Mouse (Mus musculus) lung, embryonic 15.5 days (tissue): ENCODE data around the gene Lrp1. TPM values are rescaled to one million over a fixed set of nuclear protein-coding genes. Genes with fewer than 3 reads are reported as not detected.
A peak's percentile ranks its signal among the peaks of the same experiment; 100 is the strongest.

Experiments
- ATAC-seq: fragments of 200-750 bp; cut with Nextera tagmentation; 2 replicates; pipeline ENCODE4 v1.8.0; 2017; ENCODE audit warnings: moderate number of reproducible peaks, borderline replicate concordance; ENCODE audit not compliant: low FRiP score, low TSS enrichment; ENCODE audit errors: extremely low read depth
- H3K27ac ChIP-seq: fragments of 300-500 bp; sonication (generic); 2 replicates; pipeline ENCODE4 v1.5.1; 2015; ENCODE audit warnings: moderate library complexity, mild to moderate bottlenecking, inconsistent platforms
- H3K27me3 ChIP-seq: fragments of 300-500 bp; sonication (generic); 2 replicates; pipeline ENCODE4 v1.6.1; 2015; ENCODE audit warnings: inconsistent platforms
- H3K36me3 ChIP-seq: fragments of 300-500 bp; sonication (generic); 2 replicates; pipeline ENCODE4 v1.6.1; 2015; ENCODE audit warnings: inconsistent platforms
- H3K4me1 ChIP-seq: fragments of 300-500 bp; sonication (generic); 2 replicates; pipeline ENCODE4 v1.6.1; 2015; ENCODE audit warnings: inconsistent platforms
- H3K4me2 ChIP-seq: fragments of 300-500 bp; sonication (generic); 2 replicates; pipeline ENCODE4 v1.6.1; 2015; ENCODE audit warnings: inconsistent platforms, mild to moderate bottlenecking, moderate library complexity
- H3K4me3 ChIP-seq: fragments of 300-500 bp; sonication (generic); 2 replicates; pipeline ENCODE4 v1.5.1; 2015; ENCODE audit warnings: mild to moderate bottlenecking, inconsistent platforms
- H3K9ac ChIP-seq: fragments of 300-500 bp; sonication (generic); 2 replicates; pipeline ENCODE4 v1.6.1; 2015; ENCODE audit warnings: inconsistent platforms
- H3K9me3 ChIP-seq: fragments of 300-500 bp; sonication (generic); 2 replicates; pipeline ENCODE4 v1.6.1; 2016; ENCODE audit warnings: inconsistent platforms
- WGBS: fragments of 180-500 bp; shearing (Covaris S2); methylation state at CpG from one replicate; pipeline ENCODE4 v1.1.7; 2015; 5-methylcytosine and 5-hydroxymethylcytosine counted together
- polyA plus RNA-seq: library from polyadenylated mRNA; unstranded; fragments of >200 nt; fragmentation: Nextera tagmentation; extraction: Ambion mirVana; gene quantifications from 2 replicates; pipeline ENCODE4 v1.2.1, GENCODE M21; 2015

Gene Lrp1
- polyA plus RNA-seq, 1 experiment from 2014 or later = 72.6 TPM

DNA sequence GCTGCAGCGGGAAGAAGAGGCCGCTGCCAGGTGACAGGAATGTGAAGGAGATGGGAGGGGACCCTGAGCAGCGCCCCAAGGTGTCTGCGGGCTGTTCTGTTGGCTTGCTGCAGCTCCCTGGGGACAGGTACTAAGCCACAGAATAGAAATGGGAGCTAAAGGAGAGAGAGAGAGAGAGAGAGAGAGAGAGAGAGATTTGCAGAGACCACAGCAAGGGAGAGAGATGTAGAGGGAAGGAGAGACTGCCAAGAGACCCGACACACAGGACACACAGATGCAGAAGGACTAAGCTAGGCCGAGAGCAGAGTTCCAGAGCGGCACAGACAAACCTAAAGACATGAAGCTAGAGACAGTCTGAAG, 108.7 kb downstream of the Lrp1 start:
- no peak overlapping the region for H3K27ac ChIP-seq
- WGBS = 3% methylated on average over 7 of the region's 7 CpGs
- peaks cover 80% of the 10 kb centered on the region for H3K4me1 ChIP-seq
- peak overlapping the region; percentile 94 for H3K4me2 ChIP-seq
- H3K9me3 ChIP-seq = no peaks in the 10 kb centered on the region
- 0 out of 2 replicates have a peak overlapping the region, but pooled peaks have one; percentile 46 for H3K9ac ChIP-seq
- no peak for ATAC-seq
- H3K36me3 ChIP-seq = 0 out of 2 replicates have a peak, but pooled peaks cover under 1% of the 10 kb centered on the region
- peak overlapping the region; percentile 48 for H3K4me3 ChIP-seq
- H3K27me3 ChIP-seq = peaks cover 86% of the 10 kb centered on the region

DNA sequence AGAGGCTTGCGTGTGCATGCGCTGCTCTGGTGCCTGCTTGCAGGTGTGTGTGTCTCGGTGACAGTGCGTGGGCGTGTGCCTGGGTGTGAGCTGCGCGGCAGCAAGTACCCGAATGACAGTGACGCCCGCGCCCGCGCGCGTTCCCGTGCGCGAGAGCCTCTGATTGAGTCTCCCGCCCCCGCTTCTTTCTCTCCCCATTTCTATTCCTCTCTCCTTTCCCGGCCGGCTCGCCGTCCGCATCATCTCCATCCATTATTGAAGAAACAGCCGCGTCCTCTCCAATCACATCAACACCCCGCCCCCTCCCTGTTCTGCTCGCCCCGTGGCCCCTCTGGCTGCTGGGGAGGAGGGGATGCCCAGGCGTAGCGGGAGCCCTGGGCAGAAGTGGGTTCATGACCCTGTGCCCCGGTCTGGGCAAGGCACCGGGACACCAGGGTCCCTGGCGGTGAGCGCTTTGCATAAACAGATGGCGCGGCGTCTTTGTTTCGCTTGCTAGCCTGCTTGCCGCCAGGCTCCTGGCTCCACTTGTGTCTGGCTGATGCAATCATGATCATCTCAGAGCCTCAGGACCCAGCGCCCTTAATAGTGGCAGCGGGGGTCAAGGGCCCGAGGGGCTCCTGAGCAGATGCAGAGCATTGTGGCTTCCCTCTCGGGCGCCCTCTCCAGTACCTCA, 109.2 kb downstream of the Lrp1 start:
- H3K4me3 ChIP-seq = peak overlapping the region; percentile 48
- peak overlapping the region; percentile 46 for H3K9ac ChIP-seq
- H3K9me3 ChIP-seq = no peaks in the 10 kb centered on the region
- H3K27ac ChIP-seq = no peak overlapping the region
- H3K27me3 ChIP-seq = peaks cover 90% of the 10 kb centered on the region
- peak overlapping the region; percentile 94 for H3K4me2 ChIP-seq
- peaks cover 75% of the 10 kb centered on the region for H3K4me1 ChIP-seq
- no peaks in the 10 kb centered on the region for H3K36me3 ChIP-seq
- no peak for ATAC-seq
- WGBS = under 1% methylated on average over 44 of the region's 46 CpGs

GRCm38 (mm10) chr10:127510895-127511617, 109.9 kb downstream of the Lrp1 start:
- Histone ChIP-seq H3K9ac (no peak overlapping the region), H3K4me1 (peaks cover 68% of the 10 kb centered on the region)

GRCm38 (mm10) chr10:127509837-127510701, 110.9 kb downstream of the Lrp1 start:
- Histone ChIP-seq H3K4me1 (peaks cover 58% of the 10 kb centered on the region), H3K4me2 (peak overlapping the region; percentile 69), H3K9me3 (no peaks in the 10 kb centered on the region), H3K4me3 (peak overlapping the region; percentile 37), H3K9ac (no peak overlapping the region), H3K36me3 (no peaks in the 10 kb centered on the region), H3K27me3 (peaks cover 81% of the 10 kb centered on the region), H3K27ac (no peak overlapping the region)
- no peak for ATAC-seq
- 20% methylated on average over 17 of the region's 17 CpGs for WGBS

More at GRCm38 (mm10) chr10:127510895-127511617, 109.9 kb downstream of the Lrp1 start:
- H3K27ac ChIP-seq = no peak overlapping the region
- H3K4me3 ChIP-seq = peak overlapping the region; percentile 48
- WGBS = 10% methylated on average over 11 of the region's 11 CpGs
- no peaks in the 10 kb centered on the region for H3K36me3 ChIP-seq
- peak overlapping the region; percentile 94 for H3K4me2 ChIP-seq
- H3K9me3 ChIP-seq = no peaks in the 10 kb centered on the region
- no peak for ATAC-seq
- H3K27me3 ChIP-seq = peaks cover 91% of the 10 kb centered on the region

GRCm38 (mm10) chr10:127509051-127509836, 111.7 kb downstream of the Lrp1 start:
- Histone ChIP-seq H3K4me3 (peak overlapping the region; percentile 37), H3K4me2 (peak overlapping the region; percentile 69), H3K27ac (no peak overlapping the region), H3K36me3 (no peaks in the 10 kb centered on the region), H3K4me1 (peaks cover 50% of the 10 kb centered on the region), H3K9ac (no peak overlapping the region), H3K9me3 (no peaks in the 10 kb centered on the region), H3K27me3 (peaks cover 73% of the 10 kb centered on the region)
- peak; percentile 42; the same call in 1 of the 2 replicates for ATAC-seq
- 1% methylated on average over 35 of the region's 35 CpGs for WGBS

- H3K4me3 ChIP-seq = peak overlapping the region; percentile 37; the same call in 1 of the 2 replicates
- ATAC-seq = no peak
- H3K9ac ChIP-seq = no peak overlapping the region
- no peaks in the 10 kb centered on the region for H3K36me3 ChIP-seq
- WGBS = 4% methylated on average over 15 of the region's 15 CpGs
- H3K27me3 ChIP-seq = peaks cover 63% of the 10 kb centered on the region
- H3K4me1 ChIP-seq = peaks cover 39% of the 10 kb centered on the region
- H3K4me2 ChIP-seq = peak overlapping the region; percentile 69
- H3K9me3 ChIP-seq = no peaks in the 10 kb centered on the region
- no peak overlapping the region for H3K27ac ChIP-seq
Observed at GRCm38 (mm10) chr10:127508239-127508638, 112.7 kb downstream of the Lrp1 start.

DNA sequence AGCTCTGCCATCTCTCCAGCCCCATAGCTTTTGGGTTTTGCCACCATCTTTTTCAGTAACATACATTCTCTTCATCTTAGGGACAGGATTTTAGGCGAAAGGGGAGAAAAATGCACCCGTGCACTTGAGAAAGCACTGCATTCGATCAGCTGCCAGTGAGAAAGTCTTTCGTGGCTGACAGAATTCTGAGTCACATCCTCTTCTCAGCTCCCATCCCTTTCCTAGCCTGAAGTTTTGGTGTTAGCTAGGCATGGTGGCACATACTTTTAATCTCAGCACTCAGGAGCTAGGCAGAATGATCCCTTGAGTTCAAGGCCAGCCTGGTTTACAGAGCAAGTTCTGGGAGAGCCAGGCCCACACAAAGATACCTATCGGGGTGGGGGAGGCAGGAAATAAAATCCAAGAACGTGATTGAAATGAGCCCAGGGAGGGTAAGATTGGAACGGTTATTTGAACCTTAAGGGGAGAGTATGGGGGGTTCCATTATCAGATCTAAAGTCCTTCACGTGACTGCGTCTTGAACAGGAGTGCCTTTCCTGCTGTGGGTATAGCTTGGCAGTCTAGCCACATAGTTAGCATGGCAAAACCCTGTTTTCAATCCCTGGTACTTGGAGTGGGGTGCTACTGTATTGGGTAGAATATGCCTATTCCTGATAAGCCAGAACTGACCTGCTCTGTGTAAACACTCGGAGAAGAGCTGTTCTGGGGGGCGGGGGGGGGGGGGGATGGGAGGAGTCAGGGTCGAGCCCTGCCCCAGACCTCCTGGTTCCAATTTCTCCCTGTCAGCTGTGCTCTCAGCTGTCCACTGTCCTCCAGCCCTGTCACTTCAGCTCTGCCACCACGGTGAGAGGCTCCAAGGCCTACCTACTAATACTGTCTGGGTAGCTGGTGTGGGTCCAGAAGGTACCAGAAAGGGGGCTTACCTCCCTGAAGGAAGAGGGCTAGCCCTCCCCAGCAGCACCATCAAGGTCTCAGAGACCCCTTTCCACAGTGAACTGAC, 119.8 kb downstream of the Lrp1 start, which contains the start of gene Stac3:
Gene Stac3, plus strand, starts transcription at position 793 of the 1,000 bp plus-strand sequence.
- Histone ChIP-seq H3K4me1 (no peaks in the 10 kb centered on the region), H3K27me3 (no peaks in the 10 kb centered on the region), H3K4me2 (no peak within 1 kb of the TSS), H3K36me3 (peaks cover 37% of the 10 kb centered on the region), H3K9ac (no peak within 1 kb of the TSS), H3K9me3 (no peaks in the 10 kb centered on the region), H3K4me3 (no peak within 1 kb of the TSS), H3K27ac (no peak within 1 kb of the TSS)
- ATAC-seq = peak; percentile 15; the same call in 1 of the 2 replicates
- WGBS = 57% methylated on average over 13 of the region's 13 CpGs

GRCm38 (mm10) chr10:127500042-127500441, 120.9 kb downstream of the Lrp1 start:
- no peak overlapping the region for H3K4me2 ChIP-seq
- H3K27ac ChIP-seq = no peak overlapping the region
- no peaks in the 10 kb centered on the region for H3K27me3 ChIP-seq
- H3K4me3 ChIP-seq = no peak overlapping the region
- WGBS = 77% methylated on average over 4 of the region's 4 CpGs
- H3K4me1 ChIP-seq = no peaks in the 10 kb centered on the region
- peaks cover 47% of the 10 kb centered on the region for H3K36me3 ChIP-seq
- no peak for ATAC-seq
- no peaks in the 10 kb centered on the region for H3K9me3 ChIP-seq
- H3K9ac ChIP-seq = no peak overlapping the region

DNA sequence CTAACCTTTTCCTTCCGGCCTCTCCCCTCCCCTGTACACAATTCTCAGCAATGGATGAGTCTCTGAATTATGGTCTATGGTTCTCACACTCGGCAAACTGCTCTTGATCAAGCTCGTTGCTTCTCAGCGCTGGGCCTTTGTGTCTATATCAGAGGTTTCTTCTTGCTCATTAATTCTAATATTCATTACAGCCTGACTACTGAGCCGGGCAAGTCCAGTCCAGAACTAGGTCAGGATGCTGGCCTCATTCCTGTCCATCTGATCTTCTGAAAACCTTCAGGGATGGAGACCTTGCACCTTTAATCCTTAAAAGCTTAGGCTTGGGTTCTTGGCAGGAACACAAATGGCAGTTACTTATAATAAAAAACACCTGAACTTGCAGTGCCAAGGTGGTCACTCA, 121.4 kb downstream of the Lrp1 start:
- no peak for ATAC-seq
- Histone ChIP-seq H3K9me3 (no peaks in the 10 kb centered on the region), H3K4me3 (no peak overlapping the region), H3K27ac (no peak overlapping the region), H3K27me3 (no peaks in the 10 kb centered on the region), H3K4me2 (no peak overlapping the region), H3K36me3 (peaks cover 52% of the 10 kb centered on the region), H3K4me1 (no peaks in the 10 kb centered on the region), H3K9ac (no peak overlapping the region)
- WGBS = 80% methylated on average over 5 of the region's 5 CpGs

GRCm38 (mm10) chr10:127496156-127496555, 124.8 kb downstream of the Lrp1 start:
- no peak overlapping the region for H3K9ac ChIP-seq
- ATAC-seq = no peak
- H3K27ac ChIP-seq = no peak overlapping the region
- no peaks in the 10 kb centered on the region for H3K4me1 ChIP-seq
- no peak overlapping the region for H3K4me3 ChIP-seq
- no peak overlapping the region for H3K4me2 ChIP-seq
- H3K27me3 ChIP-seq = no peaks in the 10 kb centered on the region
- peaks cover 78% of the 10 kb centered on the region for H3K36me3 ChIP-seq
- no peaks in the 10 kb centered on the region for H3K9me3 ChIP-seq
- WGBS = 93% methylated on average over 3 of the region's 3 CpGs
